Mouse (Mus musculus): ENCODE data around the gene Pak6. TPM values are rescaled to one million over a fixed set of nuclear protein-coding genes. Genes with fewer than 3 reads are reported as not detected.

Gene Pak6
- total and polyA plus RNA-seq, 3 experiments = 0.05 to 0.73 (median 0.42) TPM

- no peak overlapping the region for H3K4me3 ChIP-seq (replicated peaks in 1 of 3; ENCODE audit: low read depth in 2 of 3, low read length in 2 of 3, poor library complexity in 1 of 3)
- in situ Hi-C loops (cut with MboI; ENCODE audit: low pct_ligation_motif_present, low pct_unique_long_range_greater_than_20kb, low sequenced_read_pairs) (no loop called here), dilution Hi-C loops (cut with MboI; ENCODE audit: extremely low pct_ligation_motif_present, extremely low pct_unique_long_range_greater_than_20kb, low sequenced_read_pairs) (no loop called here)
- no peak for TF ChIP-seq USF2 (conservative IDR thresholded peaks at IDR 0.05; ENCODE audit: low read depth, low read length)
- H3K9ac ChIP-seq (ENCODE audit: insufficient read depth, low read depth) = no peak overlapping the region
- peaks cover 3% of the 10 kb centered on the region for H3K9me3 ChIP-seq (replicated peaks; ENCODE audit: low read length)
- H3K79me2 ChIP-seq (replicated peaks; ENCODE audit: control insufficient read depth, extremely low read depth, insufficient read depth, poor library complexity, severe bottlenecking) = no peaks in the 10 kb centered on the region
- H3K27ac ChIP-seq (ENCODE audit: insufficient read depth, low read depth) = no peak overlapping the region
- H3K4me1 ChIP-seq (ENCODE audit: control insufficient read depth in 1 of 2, insufficient read depth in 2 of 2) = no peaks in the 10 kb centered on the region
- no peak overlapping the region for H3K4me2 ChIP-seq (ENCODE audit: insufficient read depth, low read depth, poor library complexity, severe bottlenecking)
- H3K27me3 ChIP-seq (replicated peaks) = no peaks in the 10 kb centered on the region
- no peaks in the 10 kb centered on the region for H3K36me3 ChIP-seq (replicated peaks in 1 of 2; ENCODE audit: control insufficient read depth in 1 of 2, insufficient read depth in 1 of 2, low read length in 1 of 2)
- DNase-seq (ENCODE audit: extremely low read depth) = no peak
Observed at GRCm38 (mm10) chr2:118677817-118678216, 14.7 kb downstream of the Pak6 start.

GRCm38 (mm10) chr2:118679577-118679976 is 16.5 kb downstream of the Pak6 start:
- H3K79me2 ChIP-seq (replicated peaks; ENCODE audit: control insufficient read depth, extremely low read depth, insufficient read depth, poor library complexity, severe bottlenecking) = no peaks in the 10 kb centered on the region
- H3K4me3 ChIP-seq (replicated peaks in 1 of 3; ENCODE audit: low read depth in 2 of 3, low read length in 2 of 3, poor library complexity in 1 of 3) = no peak overlapping the region
- H3K27ac ChIP-seq (ENCODE audit: insufficient read depth, low read depth) = no peak overlapping the region
- H3K27me3 ChIP-seq (replicated peaks) = no peaks in the 10 kb centered on the region
- DNase-seq (ENCODE audit: extremely low read depth) = no peak
- in situ Hi-C loops (cut with MboI; ENCODE audit: low pct_ligation_motif_present, low pct_unique_long_range_greater_than_20kb, low sequenced_read_pairs) = no loop called here
- no peak overlapping the region for H3K9ac ChIP-seq (ENCODE audit: insufficient read depth, low read depth)
- TF ChIP-seq ZMIZ1 (IDR thresholded peaks at IDR 0.05; ENCODE audit: low read depth, low read length) = no peak
- TF ChIP-seq HCFC1 (IDR thresholded peaks at IDR 0.05; ENCODE audit: low read depth, low read length) = no peak
- no peak for TF ChIP-seq TCF12 (IDR thresholded peaks at IDR 0.05; ENCODE audit: low read depth, low read length)
- TF ChIP-seq SMC3 (IDR thresholded peaks at IDR 0.05; ENCODE audit: low read depth, low read length) = no peak
- no peak for TF ChIP-seq MEF2A (IDR thresholded peaks at IDR 0.05; ENCODE audit: borderline replicate concordance, low read depth, low read length)
- TF ChIP-seq RCOR1 (conservative IDR thresholded peaks at IDR 0.05; ENCODE audit: low read depth, low read length) = no peak
- TF ChIP-seq ETS1 (conservative IDR thresholded peaks at IDR 0.05; ENCODE audit: low read depth, low read length) = no peak
- TF ChIP-seq BHLHE40 (IDR thresholded peaks at IDR 0.05; ENCODE audit: low read depth, low read length) = no peak
- TF ChIP-seq JUN (IDR thresholded peaks at IDR 0.05; ENCODE audit: insufficient read depth, low read depth, low read length) = no peak
- TF ChIP-seq POLR2A (IDR thresholded peaks at IDR 0.05; ENCODE audit: low read depth, low read length) = no peak
- TF ChIP-seq TBP (conservative IDR thresholded peaks at IDR 0.05; ENCODE audit: low read depth, low read length) = no peak
- no peak for TF ChIP-seq CHD1 (IDR thresholded peaks at IDR 0.05; ENCODE audit: low read depth, low read length)
- TF ChIP-seq ZC3H11A (IDR thresholded peaks at IDR 0.05; ENCODE audit: low read depth, low read length) = no peak
- TF ChIP-seq ZNF384 (IDR thresholded peaks at IDR 0.05; ENCODE audit: low read depth, low read length) = no peak
- no peaks in the 10 kb centered on the region for H3K36me3 ChIP-seq (replicated peaks in 1 of 2; ENCODE audit: control insufficient read depth in 1 of 2, insufficient read depth in 1 of 2, low read length in 1 of 2)
- H3K4me1 ChIP-seq (ENCODE audit: control insufficient read depth in 1 of 2, insufficient read depth in 2 of 2) = no peaks in the 10 kb centered on the region
- no peak overlapping the region for H3K4me2 ChIP-seq (ENCODE audit: insufficient read depth, low read depth, poor library complexity, severe bottlenecking)
- dilution Hi-C loops (cut with MboI; ENCODE audit: extremely low pct_ligation_motif_present, extremely low pct_unique_long_range_greater_than_20kb, low sequenced_read_pairs) = no loop called here
- peaks cover 3% of the 10 kb centered on the region for H3K9me3 ChIP-seq (replicated peaks; ENCODE audit: low read length)

GRCm38 (mm10) chr2:118680926-118681325 is 17.8 kb downstream of the Pak6 start:
- no peak overlapping the region for H3K4me3 ChIP-seq (replicated peaks in 1 of 3; ENCODE audit: low read depth in 2 of 3, low read length in 2 of 3, poor library complexity in 1 of 3)
- DNase-seq (ENCODE audit: extremely low read depth) = no peak
- in situ Hi-C loops (cut with MboI; ENCODE audit: low pct_ligation_motif_present, low pct_unique_long_range_greater_than_20kb, low sequenced_read_pairs) (no loop called here), dilution Hi-C loops (cut with MboI; ENCODE audit: extremely low pct_ligation_motif_present, extremely low pct_unique_long_range_greater_than_20kb, low sequenced_read_pairs) (no loop called here)
- H3K9ac ChIP-seq (ENCODE audit: insufficient read depth, low read depth) = no peak overlapping the region
- no peaks in the 10 kb centered on the region for H3K79me2 ChIP-seq (replicated peaks; ENCODE audit: control insufficient read depth, extremely low read depth, insufficient read depth, poor library complexity, severe bottlenecking)
- H3K4me2 ChIP-seq (ENCODE audit: insufficient read depth, low read depth, poor library complexity, severe bottlenecking) = no peak overlapping the region
- H3K27me3 ChIP-seq (replicated peaks) = no peaks in the 10 kb centered on the region
- peaks cover 3% of the 10 kb centered on the region for H3K9me3 ChIP-seq (replicated peaks; ENCODE audit: low read length)
- TF ChIP-seq POLR2AphosphoS2 (IDR thresholded peaks at IDR 0.05; ENCODE audit: low read depth, low read length) (no peak), MAFK (IDR thresholded peaks at IDR 0.05; ENCODE audit: insufficient replicate concordance, low read length) (no peak), CHD2 (IDR thresholded peaks at IDR 0.05; ENCODE audit: low read length) (no peak)
- no peak overlapping the region for H3K27ac ChIP-seq (ENCODE audit: insufficient read depth, low read depth)
- H3K4me1 ChIP-seq (ENCODE audit: control insufficient read depth in 1 of 2, insufficient read depth in 2 of 2) = no peaks in the 10 kb centered on the region
- H3K36me3 ChIP-seq (replicated peaks in 1 of 2; ENCODE audit: control insufficient read depth in 1 of 2, insufficient read depth in 1 of 2, low read length in 1 of 2) = no peaks in the 10 kb centered on the region
